Mouse (Mus musculus) heart, adult 2 months (tissue): ENCODE results near the gene Fxyd7. TPM values are rescaled to one million over a fixed set of nuclear protein-coding genes. Genes with fewer than 3 reads are reported as not detected.

Experiments
- DNase-seq, 2 experiments: peaks; one replicate each; pipeline ENCODE4 v3.0.0; 2021
- H3K27ac ChIP-seq: fragments of 200-600 bp; 2 replicates; pipeline ENCODE4 v1.8.1; 2022
- H3K27me3 ChIP-seq: fragments of 200-500 bp; 2 replicates; pipeline ENCODE4 v1.6.1; 2012; ENCODE audit warnings: mild to moderate bottlenecking, low read length, inconsistent platforms, mixed read lengths; ENCODE audit not compliant: control insufficient read depth, insufficient read depth
- H3K36me3 ChIP-seq: fragments of 200-500 bp; 2 replicates; pipeline ENCODE4 v1.6.1; 2012; ENCODE audit warnings: low read length, inconsistent platforms; ENCODE audit not compliant: control insufficient read depth, insufficient read depth
- H3K4me1 ChIP-seq: fragments of 200-500 bp; 2 replicates; pipeline ENCODE4 v1.6.1; 2011; ENCODE audit warnings: low read length; ENCODE audit not compliant: control insufficient read depth, insufficient read depth
- H3K4me3 ChIP-seq: fragments of 200-600 bp; 2 replicates; pipeline ENCODE4 v1.8.1; 2022
- H3K79me2 ChIP-seq: fragments of 200-500 bp; replicated peaks from 2 replicates; pipeline ENCODE4 v1.6.1; 2012; ENCODE audit warnings: mild to moderate bottlenecking, inconsistent platforms, low read length, moderate library complexity, mixed read lengths; ENCODE audit not compliant: control insufficient read depth, insufficient read depth
- H3K9ac ChIP-seq: fragments of 200-500 bp; 2 replicates; pipeline ENCODE4 v1.6.1; 2012; ENCODE audit warnings: low read depth, mild to moderate bottlenecking, control low read depth, inconsistent platforms, low read length, mixed read lengths
- CTCF ChIP-seq: fragments of 200-600 bp; IDR thresholded peaks from 2 replicates; pipeline ENCODE4 v1.8.1; 2022; ENCODE audit warnings: antibody characterized with exemption, mild to moderate bottlenecking, moderate library complexity
- EP300 ChIP-seq: fragments of 200-500 bp; IDR thresholded peaks from 2 replicates; pipeline ENCODE4 v1.6.1; 2011; ENCODE audit warnings: low read depth, low read length, control low read depth; ENCODE audit not compliant: insufficient read depth
- POLR2A ChIP-seq: fragments of 200-500 bp; IDR thresholded peaks from 2 replicates; pipeline ENCODE4 v1.6.1; 2011; ENCODE audit warnings: mild to moderate bottlenecking, low read depth, low read length, control low read depth; ENCODE audit not compliant: insufficient read depth
- WGBS: fragments of 180-500 bp; shearing (Covaris S2); methylation state at CpG from one replicate; pipeline ENCODE4 v1.1.7; 2018; 5-methylcytosine and 5-hydroxymethylcytosine counted together
- intact Hi-C: fragments of 180-260 bp; cut with DNase I; formaldehyde crosslinking; loops from one replicate; pipeline ENCODE4 v1.15.1; 2025
- polyA plus RNA-seq: library from polyadenylated mRNA; depleted of rRNA; stranded (reverse); fragments of >200 nt; gene quantifications from 2 replicates; pipeline ENCODE4 v1.2.3, GENCODE M21; 2012
- total RNA-seq, 2 experiments: library from RNA; stranded (reverse); gene quantifications; 2 replicates each; pipeline ENCODE4 v1.2.3; 2021

Fxyd7 gene
- total and polyA plus RNA-seq, 3 experiments: 0.63 to 3.4 (median 1.5) TPM

GRCm38 (mm10) chr7:31074061-31074712 lies 22.9 kb upstream of the Fxyd7 start:
- intact Hi-C loops: no loop called here
- no peaks in the 10 kb centered on the region for H3K27me3 ChIP-seq
- no peak overlapping the region for H3K9ac ChIP-seq
- peak in 1 of 2 experiments; percentile 56 for DNase-seq
- no peaks in the 10 kb centered on the region for H3K36me3 ChIP-seq
- H3K4me3 ChIP-seq: no peak overlapping the region
- H3K27ac ChIP-seq: no peak overlapping the region
- 41% methylated on average over 7 of the region's 7 CpGs for WGBS
- no peaks in the 10 kb centered on the region for H3K79me2 ChIP-seq
- TF ChIP-seq POLR2A: no peak
- TF ChIP-seq CTCF: no peak
- no peak for TF ChIP-seq EP300
- H3K4me1 ChIP-seq: no peaks in the 10 kb centered on the region

GRCm38 (mm10) chr7:31073546-31073945 lies 22.3 kb upstream of the Fxyd7 start:
- no peak overlapping the region for H3K27ac ChIP-seq
- intact Hi-C loops: no loop called here
- H3K27me3 ChIP-seq: no peaks in the 10 kb centered on the region
- no peak for TF ChIP-seq CTCF
- no peak for TF ChIP-seq EP300
- TF ChIP-seq POLR2A: no peak
- H3K79me2 ChIP-seq: no peaks in the 10 kb centered on the region
- H3K4me1 ChIP-seq: no peaks in the 10 kb centered on the region
- H3K36me3 ChIP-seq: no peaks in the 10 kb centered on the region
- no peak for DNase-seq
- H3K9ac ChIP-seq: no peak overlapping the region
- H3K4me3 ChIP-seq: no peak overlapping the region

GRCm38 (mm10) chr7:31072326-31072725 lies 21.1 kb upstream of the Fxyd7 start:
- H3K4me3 ChIP-seq: no peak overlapping the region
- H3K27me3 ChIP-seq: no peaks in the 10 kb centered on the region
- WGBS: 56% methylated on average over 9 of the region's 9 CpGs
- H3K9ac ChIP-seq: no peak overlapping the region
- no peak overlapping the region for H3K27ac ChIP-seq
- H3K4me1 ChIP-seq: no peaks in the 10 kb centered on the region
- no peak for DNase-seq
- H3K36me3 ChIP-seq: no peaks in the 10 kb centered on the region
- no peaks in the 10 kb centered on the region for H3K79me2 ChIP-seq
- intact Hi-C loops: no loop called here
- TF ChIP-seq POLR2A: no peak
- no peak for TF ChIP-seq CTCF
- no peak for TF ChIP-seq EP300

GRCm38 (mm10) chr7:31070324-31070723 lies 19.1 kb upstream of the Fxyd7 start:
- no peaks in the 10 kb centered on the region for H3K27me3 ChIP-seq
- no peak overlapping the region for H3K27ac ChIP-seq
- DNase-seq: no peak
- no peak overlapping the region for H3K4me3 ChIP-seq
- TF ChIP-seq EP300 (no peak), POLR2A (no peak), CTCF (no peak)
- no peaks in the 10 kb centered on the region for H3K4me1 ChIP-seq
- no peaks in the 10 kb centered on the region for H3K36me3 ChIP-seq
- H3K9ac ChIP-seq: no peak overlapping the region
- no peaks in the 10 kb centered on the region for H3K79me2 ChIP-seq
- intact Hi-C loops: no loop called here
- 68% methylated on average over 6 of the region's 6 CpGs for WGBS

- no peak overlapping the region for H3K9ac ChIP-seq
- no peaks in the 10 kb centered on the region for H3K27me3 ChIP-seq
- TF ChIP-seq EP300: no peak
- TF ChIP-seq CTCF: no peak
- no peak for TF ChIP-seq POLR2A
- no peaks in the 10 kb centered on the region for H3K4me1 ChIP-seq
- intact Hi-C loops: no loop called here
- WGBS: 85% methylated on average over 14 of the region's 14 CpGs
- no peak for DNase-seq
- no peaks in the 10 kb centered on the region for H3K36me3 ChIP-seq
- no peaks in the 10 kb centered on the region for H3K79me2 ChIP-seq
- H3K4me3 ChIP-seq: no peak overlapping the region
- H3K27ac ChIP-seq: no peak overlapping the region
Observed at GRCm38 (mm10) chr7:31069491-31069890, 18.2 kb upstream of the Fxyd7 start.

DNA sequence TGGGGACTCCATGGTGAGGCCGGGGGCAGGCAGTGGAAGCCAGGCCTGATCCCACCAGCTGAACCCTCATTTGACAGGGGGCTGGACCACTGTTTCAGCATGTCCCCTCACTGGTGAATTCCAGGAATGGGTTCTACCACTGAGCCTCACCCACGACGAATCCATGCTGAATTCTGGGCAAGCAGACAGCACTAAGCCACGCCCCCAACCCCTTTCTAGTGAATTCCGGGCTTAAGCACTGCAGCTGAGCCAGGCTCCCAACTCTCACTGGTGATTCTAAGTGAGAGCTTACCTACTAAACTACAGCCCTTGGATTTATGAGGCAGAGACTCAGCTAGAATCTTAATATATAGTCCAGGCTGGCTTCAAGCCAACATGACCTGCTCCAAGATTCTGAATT lies 16.6 kb upstream of the Fxyd7 start:
- H3K79me2 ChIP-seq: no peaks in the 10 kb centered on the region
- no peaks in the 10 kb centered on the region for H3K36me3 ChIP-seq
- no peak for TF ChIP-seq EP300
- TF ChIP-seq CTCF: no peak
- no peak for TF ChIP-seq POLR2A
- intact Hi-C loops: no loop called here
- no peaks in the 10 kb centered on the region for H3K4me1 ChIP-seq
- DNase-seq: no peak
- 34% methylated on average over 5 of the region's 5 CpGs for WGBS
- no peak overlapping the region for H3K27ac ChIP-seq
- no peaks in the 10 kb centered on the region for H3K27me3 ChIP-seq
- no peak overlapping the region for H3K9ac ChIP-seq
- no peak overlapping the region for H3K4me3 ChIP-seq
